Mouse (Mus musculus): ENCODE results near the gene Cdipt.

Cdipt gene

GRCm38 (mm10) chr7:127013385-127013784, 37.7 kb downstream of the Cdipt start:
- no peak for DNase-seq (ENCODE audit: low spot score in 2 of 2)

- no peak for DNase-seq (ENCODE audit: low spot score in 2 of 2)
Observed at GRCm38 (mm10) chr7:127014320-127014719, 38.6 kb downstream of the Cdipt start, which contains the start of gene Mvp. Gene Mvp (minus strand): TSS chr7:127014621.

- DNase-seq (ENCODE audit: low spot score in 2 of 2): no peak
Observed at GRCm38 (mm10) chr7:127014993-127015392, 39.3 kb downstream of the Cdipt start.

- no peak for DNase-seq (ENCODE audit: low spot score in 2 of 2)
Observed at GRCm38 (mm10) chr7:127016081-127016480, 40.4 kb downstream of the Cdipt start.

- no peak for DNase-seq (ENCODE audit: low spot score in 2 of 2)
Observed at GRCm38 (mm10) chr7:127016481-127016485, 40.6 kb downstream of the Cdipt start, which contains the start of gene Pagr1b. Gene Pagr1b (minus strand): TSS chr7:127016484.

GRCm38 (mm10) chr7:127016486-127016938, 40.8 kb downstream of the Cdipt start:
- no peak for DNase-seq (ENCODE audit: low spot score in 2 of 2)

- peak; percentile 95 to 96 for DNase-seq (ENCODE audit: low spot score in 2 of 2)
Observed at GRCm38 (mm10) chr7:127016971-127017949, 41.5 kb downstream of the Cdipt start, which contains the start of gene Pagr1a. Gene Pagr1a (minus strand): TSS chr7:127017352.

- no peak for DNase-seq (ENCODE audit: low spot score in 2 of 2)
Observed at GRCm38 (mm10) chr7:127017950-127018345, 42.2 kb downstream of the Cdipt start.

- no peak for DNase-seq (ENCODE audit: low spot score in 2 of 2)
Observed at GRCm38 (mm10) chr7:127018416-127019305, 42.9 kb downstream of the Cdipt start.

GRCm38 (mm10) chr7:127019306-127019960, 43.7 kb downstream of the Cdipt start:
- DNase-seq (ENCODE audit: low spot score in 2 of 2): no peak

GRCm38 (mm10) chr7:127020031-127020430, 44.3 kb downstream of the Cdipt start:
- DNase-seq (ENCODE audit: low spot score in 2 of 2): no peak

- no peak for DNase-seq (ENCODE audit: low spot score in 2 of 2)
Observed at GRCm38 (mm10) chr7:127020491-127020890, 44.8 kb downstream of the Cdipt start.

GRCm38 (mm10) chr7:127020901-127021562, 45.3 kb downstream of the Cdipt start, which contains the start of the genes Gm42742 and Prrt2:
Gene Gm42742 (minus strand): TSS chr7:127021097.
Gene Prrt2 (minus strand): TSS chr7:127021211.
- DNase-seq (ENCODE audit: low spot score in 2 of 2): no peak

- DNase-seq (ENCODE audit: low spot score in 2 of 2): no peak
Observed at GRCm38 (mm10) chr7:127021563-127022527, 46.1 kb downstream of the Cdipt start.

GRCm38 (mm10) chr7:127022528-127023271, 47.0 kb downstream of the Cdipt start:
- DNase-seq (ENCODE audit: low spot score in 2 of 2): no peak

GRCm38 (mm10) chr7:127023272-127023691, 47.6 kb downstream of the Cdipt start:
- DNase-seq (ENCODE audit: low spot score in 2 of 2): no peak

GRCm38 (mm10) chr7:127023896-127024690, 48.4 kb downstream of the Cdipt start:
- DNase-seq (ENCODE audit: low spot score in 2 of 2): no peak

GRCm38 (mm10) chr7:127024755-127025555, 49.2 kb downstream of the Cdipt start:
- DNase-seq (ENCODE audit: low spot score in 2 of 2): peak; percentile 66 to 69
